Mouse (Mus musculus) CH12.LX (cell line): Measurements from ENCODE around the gene Zfp574. TPM values are rescaled to one million over a fixed set of nuclear protein-coding genes. Genes with fewer than 3 reads are reported as not detected.

Source experiments
- DNase-seq: peaks from one replicate; pipeline ENCODE4 v3.0.0-alpha.2; 2013; ENCODE audit errors: extremely low read depth
- H3K27ac ChIP-seq: 2 replicates; pipeline ENCODE4 v1.5.1; 2012; ENCODE audit warnings: low read depth, mild to moderate bottlenecking, control low read depth, moderate library complexity; ENCODE audit not compliant: insufficient read depth
- H3K27me3 ChIP-seq: replicated peaks from 2 replicates; pipeline ENCODE3; 2012; ENCODE audit warnings: inconsistent platforms
- H3K36me3 ChIP-seq, 2 experiments: replicated peaks in 1 of 2; 2 replicates each; pipeline versions ENCODE3 to v1.6.1; 2012; ENCODE audit warnings: inconsistent platforms in 1 of 2, low read length in 1 of 2, mild to moderate bottlenecking in 1 of 2, mixed read lengths in 1 of 2, moderate library complexity in 1 of 2; ENCODE audit not compliant: control insufficient read depth in 1 of 2, insufficient read depth in 1 of 2
- H3K4me1 ChIP-seq, 2 experiments: 2 replicates each; pipeline ENCODE4 v1.6.1; 2012; ENCODE audit warnings: inconsistent platforms in 1 of 2, moderate library complexity in 1 of 2; ENCODE audit not compliant: insufficient read depth in 2 of 2, control insufficient read depth in 1 of 2
- H3K4me2 ChIP-seq: 2 replicates; pipeline ENCODE4 v1.6.1; 2012; ENCODE audit warnings: low read depth, mild to moderate bottlenecking, control low read depth; ENCODE audit not compliant: poor library complexity, insufficient read depth, severe bottlenecking
- H3K4me3 ChIP-seq, 3 experiments: fragments of 150-350 bp in 1 of 3; sonication (generic) in 1 of 3; replicated peaks in 1 of 3; 2 replicates each; pipeline versions ENCODE3 to v1.5.1; 2011 to 2012; ENCODE audit warnings: low read depth in 2 of 3, low read length in 2 of 3, mild to moderate bottlenecking in 2 of 3, moderate library complexity in 2 of 3, control low read depth in 1 of 3, improper control_type of control experiment in 1 of 3, inconsistent platforms in 1 of 3, mixed read lengths in 1 of 3; ENCODE audit not compliant: poor library complexity in 1 of 3
- H3K79me2 ChIP-seq: replicated peaks from 2 replicates; pipeline ENCODE4 v1.6.1; 2012; ENCODE audit warnings: mild to moderate bottlenecking, moderate library complexity; ENCODE audit not compliant: control insufficient read depth, poor library complexity, insufficient read depth, severe bottlenecking; ENCODE audit errors: extremely low read depth
- H3K9ac ChIP-seq: 2 replicates; pipeline ENCODE4 v1.6.1; 2012; ENCODE audit warnings: low read depth, mild to moderate bottlenecking, control low read depth, moderate library complexity; ENCODE audit not compliant: insufficient read depth
- H3K9me3 ChIP-seq: replicated peaks from 2 replicates; pipeline ENCODE3; 2012; ENCODE audit warnings: low read length, inconsistent platforms, mixed read lengths
- CHD1 ChIP-seq: IDR thresholded peaks from 2 replicates; pipeline ENCODE4 v1.6.1; 2012; ENCODE audit warnings: low read depth, low read length, improper control_type of control experiment, inconsistent platforms
- CTCF ChIP-seq, 2 experiments: IDR thresholded peaks in 1 of 2; conservative IDR thresholded peaks in 1 of 2; 2 replicates each; pipeline ENCODE4 v1.5.1; 2011 to 2012; ENCODE audit warnings: low read depth in 2 of 2, low read length in 2 of 2, improper control_type of control experiment in 1 of 2, inconsistent platforms in 1 of 2, mild to moderate bottlenecking in 1 of 2, moderate library complexity in 1 of 2
- E2F4 ChIP-seq: IDR thresholded peaks from 2 replicates; pipeline ENCODE4 v1.6.1; 2011; ENCODE audit warnings: low read depth, low read length, improper control_type of control experiment; ENCODE audit not compliant: insufficient replicate concordance
- ELF1 ChIP-seq: IDR thresholded peaks from 2 replicates; pipeline ENCODE4 v1.6.1; 2014; ENCODE audit warnings: low read depth, mild to moderate bottlenecking, inconsistent platforms, low read length, improper control_type of control experiment
- EP300 ChIP-seq: IDR thresholded peaks from 2 replicates; pipeline ENCODE4 v1.6.1; 2011; ENCODE audit warnings: low read length, improper control_type of control experiment
- ETS1 ChIP-seq: conservative IDR thresholded peaks from 2 replicates; pipeline ENCODE4 v1.6.1; 2012; ENCODE audit warnings: low read depth, mild to moderate bottlenecking, inconsistent platforms, low read length, improper control_type of control experiment, moderate library complexity
- GABPA ChIP-seq: IDR thresholded peaks from 2 replicates; pipeline ENCODE4 v1.6.1; 2012; ENCODE audit warnings: low read depth, low read length, improper control_type of control experiment, inconsistent platforms; ENCODE audit not compliant: insufficient replicate concordance
- IRF4 ChIP-seq: IDR thresholded peaks from 2 replicates; pipeline ENCODE4 v1.6.1; 2014; ENCODE audit warnings: low read depth, mild to moderate bottlenecking, inconsistent platforms, low read length, improper control_type of control experiment
- JUND ChIP-seq: conservative IDR thresholded peaks from 2 replicates; pipeline ENCODE4 v1.6.1; 2011; ENCODE audit warnings: low read depth, low read length, improper control_type of control experiment
- KAT2A ChIP-seq: IDR thresholded peaks from 2 replicates; pipeline ENCODE4 v1.6.1; 2012; ENCODE audit warnings: low read length, improper control_type of control experiment, inconsistent platforms; ENCODE audit not compliant: insufficient replicate concordance
- MAX ChIP-seq: IDR thresholded peaks from 2 replicates; pipeline ENCODE4 v1.6.1; 2011; ENCODE audit warnings: low read length, improper control_type of control experiment
- MAZ ChIP-seq: IDR thresholded peaks from 2 replicates; pipeline ENCODE4 v1.6.1; 2012; ENCODE audit warnings: low read depth, mild to moderate bottlenecking, inconsistent platforms, low read length, improper control_type of control experiment, moderate library complexity
- NELFE ChIP-seq: IDR thresholded peaks from 2 replicates; pipeline ENCODE4 v1.6.1; 2011; ENCODE audit warnings: low read depth, low read length, improper control_type of control experiment
- POLR2A ChIP-seq: IDR thresholded peaks from 2 replicates; pipeline ENCODE4 v1.6.1; 2011; ENCODE audit warnings: low read depth, mild to moderate bottlenecking, improper control_type of control experiment, low read length
- SMC3 ChIP-seq: IDR thresholded peaks from 2 replicates; pipeline ENCODE4 v1.6.1; 2011; ENCODE audit warnings: low read depth, low read length, improper control_type of control experiment
- USF1 ChIP-seq: IDR thresholded peaks from 2 replicates; pipeline ENCODE4 v1.6.1; 2014; ENCODE audit warnings: low read depth, mild to moderate bottlenecking, inconsistent platforms, low read length, improper control_type of control experiment
- USF2 ChIP-seq: conservative IDR thresholded peaks from 2 replicates; pipeline ENCODE4 v1.6.1; 2011; ENCODE audit warnings: low read depth, low read length, improper control_type of control experiment
- ZNF384 ChIP-seq: IDR thresholded peaks from 2 replicates; pipeline ENCODE4 v1.6.1; 2012; ENCODE audit warnings: low read depth, low read length, improper control_type of control experiment, inconsistent platforms
- dilution Hi-C: fragments of 300-500 bp; cut with MboI; formaldehyde crosslinking; loops from 2 replicates; pipeline ENCODE4 v1.14.3; 2020; ENCODE audit warnings: low sequenced_read_pairs; ENCODE audit not compliant: extremely low pct_unique_long_range_greater_than_20kb, extremely low pct_ligation_motif_present
- in situ Hi-C: fragments of 300-500 bp; cut with MboI; formaldehyde crosslinking; loops from 3 replicates; pipeline ENCODE4 v1.14.3; 2019; ENCODE audit warnings: low sequenced_read_pairs, low pct_ligation_motif_present, low pct_unique_long_range_greater_than_20kb, mixed read lengths
- polyA plus RNA-seq: library from polyadenylated mRNA; unstranded; fragments of >175 nt; gene quantifications from 2 replicates; pipeline ENCODE4 v1.2.1, GENCODE M21; 2012; ENCODE audit warnings: low read depth; ENCODE audit not compliant: insufficient read length
- total RNA-seq, 2 experiments: library from RNA; depleted of rRNA; stranded (reverse); fragments of 300-350 nt in 1 of 2; fragments of >200 nt in 1 of 2; gene quantifications; 2 replicates each; pipeline ENCODE4 v1.2.3; 2012 to 2014

Gene Zfp574
- total and polyA plus RNA-seq, 3 experiments, result 3.4 to 13.3 (median 11.2) TPM

DNA sequence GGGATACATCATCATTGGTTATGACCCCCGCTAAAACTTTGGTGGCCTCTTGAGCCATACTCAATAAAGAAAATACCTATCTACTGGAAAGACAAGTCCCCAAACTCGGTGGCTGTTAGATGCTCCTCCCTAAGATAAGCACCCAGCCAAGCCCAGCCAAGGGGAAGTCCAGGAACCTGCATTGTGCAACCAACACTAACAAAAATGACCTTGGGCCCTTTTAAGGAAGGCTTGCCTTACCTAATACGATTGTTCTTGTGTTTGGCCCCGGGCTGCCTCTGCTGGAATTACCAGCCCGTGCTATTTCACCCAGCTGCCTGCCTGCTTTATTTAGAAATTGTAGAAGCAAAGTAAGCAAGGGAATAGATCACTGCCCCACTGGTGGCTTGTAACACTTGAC is 12.3 kb downstream of the Zfp574 start:
- in situ Hi-C loops (no loop called here), dilution Hi-C loops (no loop called here)
- peak overlapping the region; percentile 37; the same call in 1 of the 2 replicates for H3K27ac ChIP-seq
- H3K9me3 ChIP-seq, result no peaks in the 10 kb centered on the region
- peaks cover 39 to 48% of the 10 kb centered on the region in 2 experiments for H3K36me3 ChIP-seq
- no peak overlapping the region for H3K4me2 ChIP-seq
- no peak for TF ChIP-seq USF2
- TF ChIP-seq ETS1, result no peak
- TF ChIP-seq CTCF (conservative IDR thresholded peaks at IDR 0.05 in 1 of 2, IDR thresholded peaks at IDR 0.05 in 1 of 2; ENCODE audit: low read depth in 2 of 2, low read length in 2 of 2), result no peak
- no peak for TF ChIP-seq NELFE
- TF ChIP-seq MAX, result no peak
- no peak for TF ChIP-seq SMC3
- TF ChIP-seq JUND, result no peak
- no peak for TF ChIP-seq MAZ
- TF ChIP-seq E2F4, result no peak
- TF ChIP-seq ZNF384, result no peak
- TF ChIP-seq IRF4, result no peak
- no peak for TF ChIP-seq ELF1
- TF ChIP-seq, all 38 proteins: peak for 0
- Histone ChIP-seq H3K4me1 (peaks cover 20 to 65% of the 10 kb centered on the region in 2 experiments), H3K4me3 (no peak overlapping the region), H3K9ac (no peak overlapping the region), H3K27me3 (no peaks in the 10 kb centered on the region), H3K79me2 (peaks cover 3% of the 10 kb centered on the region)
- no peak for DNase-seq

DNA sequence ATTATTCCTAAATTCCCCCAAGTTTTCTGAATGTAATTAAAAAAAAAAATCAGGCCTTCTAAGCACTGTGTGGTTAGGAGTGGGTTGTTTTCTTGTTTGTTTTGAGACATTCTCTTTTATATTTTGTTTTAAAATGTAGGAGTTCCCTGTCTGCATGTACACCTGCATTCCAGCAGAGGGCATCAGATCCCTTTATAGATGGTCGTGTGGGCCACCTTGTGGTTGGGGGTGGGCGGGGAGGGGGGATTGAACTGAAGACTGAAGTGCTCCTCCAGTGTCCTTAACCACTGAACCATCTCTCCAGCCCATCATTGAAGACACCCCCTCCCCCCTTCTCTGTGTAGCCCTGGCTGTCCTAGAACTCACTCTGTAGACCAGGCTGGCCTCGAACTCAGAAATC is 14.3 kb downstream of the Zfp574 start:
- dilution Hi-C loops, result no loop called here
- no peaks in the 10 kb centered on the region for H3K27me3 ChIP-seq
- peaks cover 2% of the 10 kb centered on the region for H3K9me3 ChIP-seq
- in situ Hi-C loops, result no loop called here
- H3K36me3 ChIP-seq, result peaks cover 25 to 35% of the 10 kb centered on the region in 2 experiments
- H3K4me3 ChIP-seq, result no peak overlapping the region
- no peak overlapping the region for H3K4me2 ChIP-seq
- DNase-seq, result no peak
- no peak overlapping the region for H3K27ac ChIP-seq
- peaks cover 19 to 70% of the 10 kb centered on the region in 2 experiments for H3K4me1 ChIP-seq
- TF ChIP-seq EP300 (no peak), USF1 (no peak), POLR2A (no peak), ZNF384 (no peak), GABPA (no peak), KAT2A (no peak), CHD1 (no peak), CTCF (conservative IDR thresholded peaks at IDR 0.05 in 1 of 2, IDR thresholded peaks at IDR 0.05 in 1 of 2; ENCODE audit: low read depth in 2 of 2, low read length in 2 of 2) (peak in 1 of 2 experiments; percentile 34; a peak in 1 of 4 replicates)
- H3K79me2 ChIP-seq, result no peaks in the 10 kb centered on the region
- H3K9ac ChIP-seq, result no peak overlapping the region
